Mouse (Mus musculus): ENCODE results near the gene Tmem160. TPM values are rescaled to one million over a fixed set of nuclear protein-coding genes. Genes with fewer than 3 reads are reported as not detected.

Gene Tmem160
- polyA plus RNA-seq, 1 experiment: 228 TPM

DNA sequence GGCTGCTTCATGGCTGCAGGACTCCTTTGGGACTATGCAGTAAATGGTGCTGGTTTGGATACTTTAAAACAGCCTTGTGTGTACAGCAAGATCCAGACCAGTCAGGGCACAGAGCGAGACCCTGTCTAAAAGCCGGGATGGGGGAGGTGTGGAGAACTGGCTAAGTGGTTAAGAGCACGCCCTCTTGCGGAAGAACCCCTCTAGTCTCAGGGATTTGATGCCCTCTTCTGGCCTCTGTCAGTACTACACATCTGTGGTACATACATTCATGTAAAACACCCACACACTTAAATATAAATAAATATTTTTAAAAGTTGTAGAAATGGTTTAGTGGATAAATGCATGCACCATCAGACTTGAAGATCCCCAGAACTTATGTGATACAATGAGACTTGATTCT, 14.0 kb downstream of the Tmem160 start:
- H3K4me3 ChIP-seq (ENCODE audit: control insufficient read depth, insufficient read depth, low read length): no peak overlapping the region
- no peaks in the 10 kb centered on the region for H3K27me3 ChIP-seq (ENCODE audit: control insufficient read depth, insufficient read depth, low read length)
- H3K4me1 ChIP-seq (replicated peaks; ENCODE audit: control insufficient read depth, insufficient read depth, low read length): no peaks in the 10 kb centered on the region
- H3K27ac ChIP-seq (ENCODE audit: control insufficient read depth, insufficient read depth, low read length): no peak overlapping the region
- peak; percentile 31 for DNase-seq
- H3K36me3 ChIP-seq (ENCODE audit: control insufficient read depth, insufficient read depth, low read length): no peaks in the 10 kb centered on the region
- WGBS: 71% methylated on average over 4 of the region's 4 CpGs
- TF ChIP-seq POLR2A (IDR thresholded peaks at IDR 0.05; ENCODE audit: control insufficient read depth, extremely low read depth, insufficient read depth, low read length, poor library complexity) (no peak), CTCF (IDR thresholded peaks at IDR 0.05; ENCODE audit: borderline replicate concordance, control insufficient read depth, extremely low read depth, insufficient read depth, low read length, poor library complexity) (peak; percentile 44; the same call in 1 of the 2 replicates)

DNA sequence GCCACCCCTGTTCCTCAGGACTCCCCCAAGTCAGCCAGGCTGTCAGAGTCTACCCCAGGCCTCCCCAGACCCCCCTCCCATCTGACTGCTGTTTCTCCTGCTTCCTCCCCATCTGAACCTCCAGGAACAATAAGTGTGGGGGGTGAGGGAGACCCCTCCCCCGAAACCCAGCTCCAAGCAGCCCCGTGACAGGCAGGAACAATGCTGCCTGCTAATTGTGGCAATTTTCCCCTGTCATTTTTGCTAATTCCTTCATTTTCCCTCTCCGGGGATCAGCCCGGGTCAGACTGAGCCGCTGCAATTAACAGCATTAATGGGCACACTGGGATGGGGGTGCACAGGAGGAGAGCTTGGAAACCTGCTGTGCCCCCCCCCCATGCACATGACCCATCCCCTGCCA, 15.5 kb downstream of the Tmem160 start:
- 47% methylated on average over 5 of the region's 5 CpGs for WGBS

DNA sequence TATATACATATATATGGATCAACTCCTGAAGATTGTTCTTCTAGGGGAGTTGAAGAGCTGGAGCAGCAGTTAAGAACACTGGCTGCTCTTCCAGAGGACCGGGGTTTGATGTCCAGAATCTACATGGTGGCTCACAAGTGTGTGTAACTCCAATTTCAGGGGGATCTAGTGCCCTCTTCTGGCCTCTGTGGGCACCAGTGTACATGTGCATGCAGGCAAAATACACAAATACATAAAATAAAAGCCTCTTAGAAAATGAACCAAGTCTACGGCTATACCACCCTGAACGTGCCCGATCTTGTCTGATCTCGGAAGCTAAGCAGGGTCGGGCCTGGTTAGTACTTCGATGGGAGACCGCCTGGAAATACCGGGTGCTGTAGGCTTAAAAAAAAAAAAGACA, 19.0 kb downstream of the Tmem160 start:
- Histone ChIP-seq H3K4me3 (ENCODE audit: control insufficient read depth, insufficient read depth, low read length) (no peak overlapping the region), H3K36me3 (ENCODE audit: control insufficient read depth, insufficient read depth, low read length) (no peaks in the 10 kb centered on the region), H3K4me1 (replicated peaks; ENCODE audit: control insufficient read depth, insufficient read depth, low read length) (no peaks in the 10 kb centered on the region; the same call in 1 of the 2 replicates), H3K27ac (ENCODE audit: control insufficient read depth, insufficient read depth, low read length) (no peak overlapping the region), H3K27me3 (ENCODE audit: control insufficient read depth, insufficient read depth, low read length) (peaks cover 33% of the 10 kb centered on the region)
- TF ChIP-seq CTCF (IDR thresholded peaks at IDR 0.05; ENCODE audit: borderline replicate concordance, control insufficient read depth, extremely low read depth, insufficient read depth, low read length, poor library complexity): no peak
- TF ChIP-seq POLR2A (IDR thresholded peaks at IDR 0.05; ENCODE audit: control insufficient read depth, extremely low read depth, insufficient read depth, low read length, poor library complexity): no peak
- 36% methylated on average over 9 of the region's 9 CpGs for WGBS
- DNase-seq: peak; percentile 46

More for the DNA sequence above, 15.5 kb downstream of the Tmem160 start:
- Histone ChIP-seq H3K27ac (ENCODE audit: control insufficient read depth, insufficient read depth, low read length) (no peak overlapping the region), H3K36me3 (ENCODE audit: control insufficient read depth, insufficient read depth, low read length) (no peaks in the 10 kb centered on the region), H3K27me3 (ENCODE audit: control insufficient read depth, insufficient read depth, low read length) (peaks cover 3% of the 10 kb centered on the region), H3K4me1 (replicated peaks; ENCODE audit: control insufficient read depth, insufficient read depth, low read length) (no peaks in the 10 kb centered on the region), H3K4me3 (ENCODE audit: control insufficient read depth, insufficient read depth, low read length) (no peak overlapping the region)
- no peak for DNase-seq
- TF ChIP-seq POLR2A (IDR thresholded peaks at IDR 0.05; ENCODE audit: control insufficient read depth, extremely low read depth, insufficient read depth, low read length, poor library complexity) (no peak), CTCF (IDR thresholded peaks at IDR 0.05; ENCODE audit: borderline replicate concordance, control insufficient read depth, extremely low read depth, insufficient read depth, low read length, poor library complexity) (no peak)

DNA sequence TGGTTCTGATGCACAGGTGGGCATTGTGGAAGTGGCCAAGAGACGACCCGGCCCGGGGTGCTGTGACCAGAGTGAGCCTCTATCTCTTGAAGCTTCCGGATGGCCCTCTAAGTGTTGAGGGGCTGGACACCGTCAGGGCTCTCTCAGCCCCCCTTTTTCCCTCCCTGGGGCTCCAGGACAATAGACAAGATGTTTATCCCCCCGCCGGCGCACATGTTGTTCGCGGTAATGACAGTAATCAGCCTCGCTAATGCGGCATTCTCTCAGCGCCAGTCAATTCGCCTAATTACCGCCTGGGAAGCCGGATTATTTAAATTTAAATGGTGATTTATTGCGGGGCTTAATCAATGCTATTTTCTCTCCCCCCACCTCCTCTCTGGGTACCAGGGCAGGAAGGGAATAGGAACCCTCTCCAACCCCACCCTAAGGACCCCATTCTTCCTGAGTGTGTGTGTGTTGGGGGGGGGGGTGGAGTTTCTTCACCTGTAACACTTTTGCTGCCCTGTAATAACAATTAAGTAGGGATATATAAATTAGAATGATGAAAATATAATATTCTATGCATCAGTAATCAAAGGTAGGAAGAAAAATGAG, 19.6 kb downstream of the Tmem160 start:
- TF ChIP-seq POLR2A (IDR thresholded peaks at IDR 0.05; ENCODE audit: control insufficient read depth, extremely low read depth, insufficient read depth, low read length, poor library complexity) (no peak), CTCF (IDR thresholded peaks at IDR 0.05; ENCODE audit: borderline replicate concordance, control insufficient read depth, extremely low read depth, insufficient read depth, low read length, poor library complexity) (no peak)
- H3K36me3 ChIP-seq (ENCODE audit: control insufficient read depth, insufficient read depth, low read length): no peaks in the 10 kb centered on the region
- no peaks in the 10 kb centered on the region; the same call in 1 of the 2 replicates for H3K4me1 ChIP-seq (replicated peaks; ENCODE audit: control insufficient read depth, insufficient read depth, low read length)
- H3K4me3 ChIP-seq (ENCODE audit: control insufficient read depth, insufficient read depth, low read length): no peak overlapping the region
- H3K27me3 ChIP-seq (ENCODE audit: control insufficient read depth, insufficient read depth, low read length): peaks cover 33% of the 10 kb centered on the region
- DNase-seq: no peak
- no peak overlapping the region for H3K27ac ChIP-seq (ENCODE audit: control insufficient read depth, insufficient read depth, low read length)
- WGBS: 37% methylated on average over 17 of the region's 17 CpGs

DNA sequence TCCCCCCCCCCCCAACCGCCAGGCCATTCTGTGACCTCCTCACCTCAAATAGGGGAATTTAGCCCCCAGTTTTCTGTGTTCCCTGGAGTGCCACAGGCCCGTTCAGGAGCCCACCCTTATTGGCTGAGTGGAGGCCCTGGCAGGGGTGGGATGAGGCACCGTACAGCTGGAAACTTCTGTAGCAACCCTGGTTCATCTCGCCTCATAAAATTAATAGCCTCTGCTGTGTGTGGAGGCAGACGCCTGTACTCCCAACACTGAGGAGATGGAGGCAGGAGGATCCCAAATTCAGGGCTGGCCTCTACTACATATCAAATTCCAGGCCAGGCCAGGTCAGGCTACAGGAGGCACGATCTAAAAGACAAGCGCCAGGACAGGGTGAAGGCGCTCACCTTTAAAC, 21.3 kb downstream of the Tmem160 start:
- 91% methylated on average over 8 of the region's 8 CpGs for WGBS
- Histone ChIP-seq H3K36me3 (ENCODE audit: control insufficient read depth, insufficient read depth, low read length) (no peaks in the 10 kb centered on the region), H3K27ac (ENCODE audit: control insufficient read depth, insufficient read depth, low read length) (no peak overlapping the region), H3K4me1 (replicated peaks; ENCODE audit: control insufficient read depth, insufficient read depth, low read length) (no peaks in the 10 kb centered on the region; the same call in 1 of the 2 replicates), H3K4me3 (ENCODE audit: control insufficient read depth, insufficient read depth, low read length) (no peak overlapping the region), H3K27me3 (ENCODE audit: control insufficient read depth, insufficient read depth, low read length) (peaks cover 33% of the 10 kb centered on the region)
- no peak for DNase-seq
- TF ChIP-seq POLR2A (IDR thresholded peaks at IDR 0.05; ENCODE audit: control insufficient read depth, extremely low read depth, insufficient read depth, low read length, poor library complexity) (no peak), CTCF (IDR thresholded peaks at IDR 0.05; ENCODE audit: borderline replicate concordance, control insufficient read depth, extremely low read depth, insufficient read depth, low read length, poor library complexity) (no peak)

DNA sequence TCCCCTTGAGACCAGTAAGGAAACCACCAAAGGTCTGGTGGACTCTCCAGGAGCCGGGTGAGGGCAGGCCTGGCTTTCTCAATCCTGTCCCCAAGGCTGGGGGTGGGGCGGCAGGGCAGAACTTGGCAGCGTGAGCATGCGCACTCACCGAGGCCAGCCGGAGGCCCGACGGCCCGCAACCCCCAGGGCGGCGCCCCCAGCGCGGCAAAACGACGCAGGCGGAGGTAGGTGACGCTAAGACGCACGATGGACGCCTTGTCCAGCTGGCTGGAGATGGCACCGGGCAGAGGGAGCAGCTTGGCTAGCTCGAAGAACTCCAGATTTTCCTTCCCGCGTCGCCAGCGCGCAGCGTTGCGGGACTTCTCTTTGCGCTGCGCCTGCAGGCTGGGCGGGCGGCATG, 21.9 kb downstream of the Tmem160 start:
- WGBS: 16% methylated on average over 33 of the region's 33 CpGs
- peaks cover 33% of the 10 kb centered on the region for H3K27me3 ChIP-seq (ENCODE audit: control insufficient read depth, insufficient read depth, low read length)
- TF ChIP-seq CTCF (IDR thresholded peaks at IDR 0.05; ENCODE audit: borderline replicate concordance, control insufficient read depth, extremely low read depth, insufficient read depth, low read length, poor library complexity) (no peak), POLR2A (IDR thresholded peaks at IDR 0.05; ENCODE audit: control insufficient read depth, extremely low read depth, insufficient read depth, low read length, poor library complexity) (no peak)
- no peak for DNase-seq
- no peak overlapping the region for H3K4me3 ChIP-seq (ENCODE audit: control insufficient read depth, insufficient read depth, low read length)
- no peak overlapping the region for H3K27ac ChIP-seq (ENCODE audit: control insufficient read depth, insufficient read depth, low read length)
- no peaks in the 10 kb centered on the region; the same call in 1 of the 2 replicates for H3K4me1 ChIP-seq (replicated peaks; ENCODE audit: control insufficient read depth, insufficient read depth, low read length)
- H3K36me3 ChIP-seq (ENCODE audit: control insufficient read depth, insufficient read depth, low read length): no peaks in the 10 kb centered on the region

Data from thymus, adult 2 months (tissue).